Mouse (Mus musculus): ENCODE data around the gene Nol10.

GRCm38 (mm10) chr12:17333459-17333858, 14.8 kb upstream of the Nol10 start:
- TF ChIP-seq GATA1 (IDR thresholded peaks at IDR 0.05; ENCODE audit: borderline replicate concordance, low read length) (no peak), FLI1 (IDR thresholded peaks at IDR 0.05; ENCODE audit: low read length) (no peak)

All from megakaryocyte, embryonic 14.5 days (primary cell).